Mouse (Mus musculus) heart, embryonic 14.5 days (tissue): ENCODE results near the gene Ugcg. TPM values are rescaled to one million over a fixed set of nuclear protein-coding genes. Genes with fewer than 3 reads are reported as not detected.
"Not testable (repeated sequence)": the region's sequence is repeated elsewhere in the genome, so short reads cannot be mapped to it uniquely, and the experiment has no call there.

Experiments used
- ATAC-seq: fragments of 200-750 bp; cut with Nextera tagmentation; 2 replicates; pipeline ENCODE4 v1.8.0; 2017; ENCODE audit warnings: low read depth, moderate TSS enrichment; ENCODE audit not compliant: insufficient number of reproducible peaks, insufficient read depth, low FRiP score
- H3K27ac ChIP-seq, 2 experiments: fragments of 200-500 bp in 1 of 2; fragments of 300-500 bp in 1 of 2; sonication (generic) in 1 of 2; replicated peaks in 1 of 2; 2 replicates each; pipeline ENCODE4 v1.5.1; 2012 to 2014; ENCODE audit warnings: low read depth in 2 of 2, low read length in 2 of 2, control low read depth in 1 of 2, mild to moderate bottlenecking in 1 of 2, mixed read lengths in 1 of 2; ENCODE audit not compliant: control insufficient read depth in 1 of 2, insufficient read depth in 1 of 2
- H3K27me3 ChIP-seq: fragments of 300-500 bp; sonication (generic); 2 replicates; pipeline ENCODE4 v1.6.1; 2014; ENCODE audit warnings: mild to moderate bottlenecking, low read length, control low read depth; ENCODE audit not compliant: control insufficient read depth, insufficient read depth
- H3K36me3 ChIP-seq: fragments of 300-500 bp; sonication (generic); 2 replicates; pipeline ENCODE4 v1.6.1; 2014; ENCODE audit warnings: mild to moderate bottlenecking, control low read depth, low read length, mixed read lengths; ENCODE audit not compliant: control insufficient read depth, insufficient read depth
- H3K4me1 ChIP-seq, 2 experiments: fragments of 200-500 bp in 1 of 2; fragments of 300-500 bp in 1 of 2; sonication (generic) in 1 of 2; 2 replicates each; pipeline ENCODE4 v1.6.1; 2012 to 2014; ENCODE audit warnings: low read length in 2 of 2, control low read depth in 1 of 2, mixed read lengths in 1 of 2; ENCODE audit not compliant: control insufficient read depth in 2 of 2, insufficient read depth in 2 of 2
- H3K4me2 ChIP-seq: fragments of 300-500 bp; sonication (generic); 2 replicates; pipeline ENCODE4 v1.6.1; 2014; ENCODE audit warnings: mild to moderate bottlenecking, low read length
- H3K4me3 ChIP-seq, 2 experiments: fragments of 200-500 bp in 1 of 2; fragments of 300-500 bp in 1 of 2; sonication (generic) in 1 of 2; 2 replicates each; pipeline ENCODE4 v1.5.1; 2012 to 2014; ENCODE audit warnings: low read length in 2 of 2, mild to moderate bottlenecking in 2 of 2, control low read depth in 1 of 2, low read depth in 1 of 2, moderate library complexity in 1 of 2; ENCODE audit not compliant: control insufficient read depth in 1 of 2, insufficient read depth in 1 of 2
- H3K9ac ChIP-seq: fragments of 300-500 bp; sonication (generic); 2 replicates; pipeline ENCODE4 v1.6.1; 2014; ENCODE audit warnings: mild to moderate bottlenecking, low read length
- H3K9me3 ChIP-seq: fragments of 300-500 bp; sonication (generic); 2 replicates; pipeline ENCODE4 v1.6.1; 2016; ENCODE audit warnings: low read length, control low read depth; ENCODE audit not compliant: control insufficient read depth
- WGBS: fragments of 180-500 bp; shearing (Covaris S2); extraction: QIAGEN DNeasy Blood & Tissue Kit; methylation state at CpG from one replicate; pipeline ENCODE4 v1.1.7; 2014; 5-methylcytosine and 5-hydroxymethylcytosine counted together
- polyA plus RNA-seq: library from polyadenylated mRNA; unstranded; fragments of >200 nt; fragmentation: Nextera tagmentation; extraction: Ambion mirVana; gene quantifications from 2 replicates; pipeline ENCODE4 v1.2.1, GENCODE M21; 2014

Gene Ugcg
- polyA plus RNA-seq, 1 experiment from 2014 or later, result 11.0 TPM

DNA sequence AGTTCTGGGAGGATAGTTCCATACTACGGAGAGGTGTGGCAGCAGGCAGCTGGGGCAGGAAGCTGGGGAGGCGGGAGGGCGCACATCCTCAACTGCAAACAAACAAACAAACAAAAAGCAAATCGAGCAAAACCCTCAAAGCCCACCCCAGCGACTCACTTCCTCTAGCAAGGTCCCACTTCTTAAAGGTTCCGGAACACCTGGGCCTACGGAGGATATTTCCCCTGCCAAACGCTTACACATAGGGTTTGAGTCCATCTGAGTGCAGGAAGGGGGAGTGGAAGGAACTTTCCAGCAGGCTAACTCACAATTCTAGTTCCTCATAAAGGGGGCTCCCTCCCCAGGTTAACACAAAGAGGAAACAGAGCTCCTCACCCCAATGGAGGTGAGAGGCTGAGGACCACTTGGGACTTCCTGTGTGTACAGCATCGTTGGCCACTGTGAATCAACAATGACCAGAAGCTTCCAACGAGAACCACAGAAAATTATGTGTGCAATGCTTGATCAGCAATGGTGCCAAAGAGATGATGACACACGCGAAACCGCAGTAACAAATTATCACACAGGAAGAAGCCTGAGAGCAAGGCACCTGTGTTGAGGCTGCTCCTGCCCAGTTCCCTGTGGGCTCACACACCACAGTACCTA, 71.9 kb downstream of the Ugcg start:
- no peak for ATAC-seq
- Histone ChIP-seq H3K4me1 (peaks cover 0 to 2% of the 10 kb centered on the region in 2 experiments; a peak in 2 of 4 replicates), H3K4me2 (no peak overlapping the region), H3K27ac (no peak overlapping the region), H3K9ac (no peak overlapping the region), H3K36me3 (no peaks in the 10 kb centered on the region), H3K4me3 (no peak overlapping the region), H3K27me3 (no peaks in the 10 kb centered on the region), H3K9me3 (no peaks in the 10 kb centered on the region)
- WGBS, result 85% methylated on average over 13 of the region's 13 CpGs

DNA sequence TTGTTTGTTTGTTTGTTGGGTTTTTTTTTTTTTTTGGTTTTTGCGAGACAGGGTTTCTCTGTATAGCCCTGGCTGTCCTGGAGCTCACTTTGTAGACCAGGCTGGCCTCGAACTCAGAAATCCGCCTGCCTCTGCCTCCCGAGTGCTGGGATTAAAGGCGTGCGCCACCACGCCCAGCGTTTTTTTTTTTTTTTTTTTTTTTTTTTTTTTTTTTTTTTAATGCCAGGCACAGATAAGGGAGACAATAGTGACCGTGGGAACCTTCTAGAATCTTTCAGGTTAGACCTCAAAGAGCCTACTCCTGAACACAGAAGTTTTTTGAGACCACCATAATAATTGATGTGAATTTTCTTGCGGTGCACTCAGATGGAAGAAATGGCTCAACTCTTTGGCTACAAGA, 72.5 kb downstream of the Ugcg start:
- not testable (repeated sequence) for H3K27ac ChIP-seq, H3K9ac ChIP-seq, H3K27me3 ChIP-seq, H3K4me1 ChIP-seq, H3K9me3 ChIP-seq, ATAC-seq, H3K4me3 ChIP-seq, H3K4me2 ChIP-seq, H3K36me3 ChIP-seq
- 80% methylated on average over 2 of the region's 10 CpGs for WGBS

DNA sequence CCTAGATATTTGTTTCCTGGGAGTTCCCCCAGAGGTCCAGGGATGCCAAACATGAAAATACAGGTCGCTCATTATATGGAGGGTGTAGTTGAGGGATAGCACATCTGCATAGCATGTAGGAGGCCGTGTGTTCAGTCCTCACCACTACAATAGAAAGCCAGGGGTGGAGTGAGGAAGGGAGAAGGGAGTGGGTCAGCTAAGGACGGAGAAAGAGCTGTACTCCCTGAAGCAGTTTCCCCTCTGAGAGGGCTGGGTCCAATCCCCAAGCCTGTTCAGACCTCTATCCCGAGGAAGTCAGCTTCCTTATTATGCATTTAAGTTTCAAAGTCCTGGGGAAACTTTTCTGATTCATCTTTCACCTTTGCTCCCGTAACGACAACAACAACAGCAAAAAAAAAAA, 73.1 kb downstream of the Ugcg start:
- Histone ChIP-seq H3K9ac (no peak overlapping the region), H3K4me2 (no peak overlapping the region), H3K4me3 (no peak overlapping the region), H3K4me1 (no peaks in the 10 kb centered on the region), H3K27ac (no peak overlapping the region), H3K9me3 (0 out of 2 replicates have a peak, but pooled peaks cover 5% of the 10 kb centered on the region), H3K36me3 (no peaks in the 10 kb centered on the region), H3K27me3 (no peaks in the 10 kb centered on the region)
- WGBS, result 72% methylated on average over 6 of the region's 6 CpGs
- ATAC-seq, result no peak

DNA sequence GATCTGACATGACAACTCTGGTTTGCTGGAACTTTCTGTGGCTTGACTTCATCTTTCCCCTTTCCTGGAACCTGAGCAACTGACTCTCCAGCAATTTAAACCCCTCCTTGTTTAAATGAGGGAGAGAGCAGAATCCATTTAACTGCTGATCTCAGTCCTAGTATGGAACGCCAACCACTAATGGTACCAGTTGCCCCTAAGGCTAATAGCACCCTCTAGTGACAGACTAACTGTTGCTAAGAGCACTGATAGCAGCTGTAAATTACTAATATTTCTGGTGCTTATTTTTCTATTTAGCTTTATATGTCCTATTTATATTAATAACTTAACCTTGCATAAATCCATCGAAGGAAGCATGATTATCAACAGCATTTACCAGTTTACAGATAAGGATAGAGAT, 74.4 kb downstream of the Ugcg start:
- no peak overlapping the region for H3K4me3 ChIP-seq
- H3K9me3 ChIP-seq, result 0 out of 2 replicates have a peak, but pooled peaks cover 5% of the 10 kb centered on the region
- H3K36me3 ChIP-seq, result no peaks in the 10 kb centered on the region
- no peaks in the 10 kb centered on the region for H3K27me3 ChIP-seq
- ATAC-seq, result no peak
- H3K9ac ChIP-seq, result no peak overlapping the region
- 76% methylated on average over 2 of the region's 2 CpGs for WGBS
- H3K4me2 ChIP-seq, result no peak overlapping the region
- no peaks in the 10 kb centered on the region for H3K4me1 ChIP-seq
- no peak overlapping the region for H3K27ac ChIP-seq

DNA sequence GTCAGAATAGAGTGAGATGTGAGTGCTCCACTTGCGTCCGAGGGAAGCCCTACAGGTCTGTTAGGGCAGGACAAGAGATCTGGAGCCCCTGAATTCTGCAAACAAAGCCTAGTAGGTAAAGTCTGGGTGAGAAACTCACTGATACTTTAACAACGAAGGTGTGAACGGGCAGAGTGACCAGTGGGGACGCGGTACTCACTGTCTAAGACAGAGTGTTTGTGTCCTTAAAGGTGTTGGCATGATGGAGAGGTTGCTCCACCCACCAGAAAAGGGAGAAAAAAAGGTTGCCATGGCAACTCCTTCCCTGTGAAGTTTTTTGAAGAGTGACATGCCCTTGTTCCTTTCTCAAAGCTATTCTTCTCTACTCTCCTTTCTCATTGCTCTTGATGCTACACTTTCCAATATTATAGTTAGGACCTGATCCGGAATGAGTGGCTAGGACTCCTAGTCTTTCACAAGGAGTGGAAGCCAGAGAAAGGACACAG, 75.6 kb downstream of the Ugcg start:
- no peaks in the 10 kb centered on the region for H3K36me3 ChIP-seq
- 72% methylated on average over 7 of the region's 7 CpGs for WGBS
- ATAC-seq, result no peak
- no peak overlapping the region for H3K9ac ChIP-seq
- H3K27me3 ChIP-seq, result no peaks in the 10 kb centered on the region
- no peak overlapping the region for H3K27ac ChIP-seq
- H3K4me1 ChIP-seq, result no peaks in the 10 kb centered on the region
- no peak overlapping the region for H3K4me2 ChIP-seq
- no peak overlapping the region for H3K4me3 ChIP-seq
- H3K9me3 ChIP-seq, result 0 out of 2 replicates have a peak, but pooled peaks cover 9% of the 10 kb centered on the region

DNA sequence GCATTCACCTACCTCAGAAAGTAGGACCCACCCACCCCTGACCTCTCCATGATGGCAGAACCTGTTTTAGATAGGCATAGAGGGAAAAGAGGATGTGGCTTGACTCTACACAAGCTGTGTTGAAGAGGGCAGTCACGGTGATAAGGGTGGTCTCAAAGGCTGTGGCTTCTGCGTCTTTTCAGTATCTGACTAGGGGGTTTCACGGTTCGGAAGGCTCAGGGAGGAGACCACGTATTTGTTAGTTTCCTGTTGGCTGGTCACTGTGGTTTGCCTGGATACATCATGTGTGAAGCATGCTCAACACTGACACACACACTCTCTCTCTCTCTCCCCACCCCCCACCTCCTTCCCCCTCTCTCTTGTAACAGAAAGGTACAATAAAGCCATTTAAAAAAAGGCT, 76.1 kb downstream of the Ugcg start:
- 80% methylated on average over 5 of the region's 5 CpGs for WGBS

DNA sequence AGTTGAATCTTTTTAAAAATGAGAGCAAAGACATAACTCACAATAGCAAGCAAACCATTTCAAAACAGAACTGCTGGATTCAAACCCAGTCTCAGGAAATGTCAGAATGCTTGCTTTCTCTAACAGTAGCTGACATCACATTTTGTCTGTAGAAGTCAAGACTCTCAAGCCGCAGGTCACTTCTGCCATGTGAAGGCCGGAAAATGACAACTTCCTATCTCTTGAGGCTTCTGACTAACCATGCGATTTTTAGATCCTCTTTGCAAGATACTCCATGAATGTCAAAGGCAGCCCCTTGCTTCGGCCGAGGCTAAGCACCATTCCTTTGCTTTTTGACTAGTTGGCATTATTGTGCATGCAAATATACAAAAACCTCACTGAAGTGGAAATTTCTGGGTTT, 76.6 kb downstream of the Ugcg start:
- Histone ChIP-seq H3K4me2 (no peak overlapping the region), H3K36me3 (no peaks in the 10 kb centered on the region), H3K27ac (no peak overlapping the region), H3K27me3 (no peaks in the 10 kb centered on the region), H3K9me3 (0 out of 2 replicates have a peak, but pooled peaks cover 9% of the 10 kb centered on the region), H3K4me1 (no peaks in the 10 kb centered on the region), H3K9ac (no peak overlapping the region), H3K4me3 (no peak overlapping the region)
- ATAC-seq, result no peak
- WGBS, result 87% methylated on average over 5 of the region's 5 CpGs

More for the DNA sequence above, 76.1 kb downstream of the Ugcg start:
- Histone ChIP-seq H3K36me3 (no peaks in the 10 kb centered on the region), H3K4me2 (no peak overlapping the region), H3K9ac (no peak overlapping the region), H3K27me3 (no peaks in the 10 kb centered on the region), H3K4me3 (no peak overlapping the region), H3K4me1 (no peaks in the 10 kb centered on the region), H3K27ac (no peak overlapping the region), H3K9me3 (0 out of 2 replicates have a peak, but pooled peaks cover 9% of the 10 kb centered on the region)
- no peak for ATAC-seq
